Mouse (Mus musculus): ENCODE results near the gene Cd320. TPM values are rescaled to one million over a fixed set of nuclear protein-coding genes. Genes with fewer than 3 reads are reported as not detected.
"Not testable (repeated sequence)": the region's sequence is repeated elsewhere in the genome, so short reads cannot be mapped to it uniquely, and the experiment has no call there.

Cd320 gene
- polyA plus RNA-seq, 1 experiment from 2014 or later, result 91.8 TPM

DNA sequence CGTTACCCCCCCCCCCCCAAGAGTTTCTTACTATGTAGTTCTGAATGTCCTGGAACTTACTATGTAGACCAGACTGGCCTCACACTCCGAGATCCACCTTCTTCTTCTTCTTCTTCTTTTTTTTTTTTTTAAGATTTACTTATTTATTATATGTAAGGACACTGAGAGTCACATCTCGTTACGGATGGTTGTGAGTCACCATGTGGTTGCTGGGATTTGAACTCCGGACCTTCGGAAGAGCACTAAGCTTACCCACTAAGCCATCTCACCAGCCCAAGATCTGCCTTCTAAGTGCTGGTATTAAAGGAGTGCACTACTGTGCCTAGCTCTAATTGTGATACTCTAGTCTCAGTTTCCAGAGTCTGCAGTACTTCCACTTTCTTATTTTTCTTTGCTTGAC is 27.5 kb upstream of the Cd320 start:
- DNase-seq (ENCODE audit: low spot score), result no peak
- no peak overlapping the region for H3K27ac ChIP-seq
- no peak overlapping the region for H3K4me3 ChIP-seq
- WGBS, result 90% methylated on average over 6 of the region's 6 CpGs
- H3K9me3 ChIP-seq, result no peaks in the 10 kb centered on the region
- H3K4me1 ChIP-seq (replicated peaks), result peaks cover 42% of the 10 kb centered on the region
- H3K27me3 ChIP-seq (ENCODE audit: insufficient read depth, poor library complexity, severe bottlenecking), result peaks cover 22% of the 10 kb centered on the region
- H3K36me3 ChIP-seq, result peaks cover 27% of the 10 kb centered on the region

DNA sequence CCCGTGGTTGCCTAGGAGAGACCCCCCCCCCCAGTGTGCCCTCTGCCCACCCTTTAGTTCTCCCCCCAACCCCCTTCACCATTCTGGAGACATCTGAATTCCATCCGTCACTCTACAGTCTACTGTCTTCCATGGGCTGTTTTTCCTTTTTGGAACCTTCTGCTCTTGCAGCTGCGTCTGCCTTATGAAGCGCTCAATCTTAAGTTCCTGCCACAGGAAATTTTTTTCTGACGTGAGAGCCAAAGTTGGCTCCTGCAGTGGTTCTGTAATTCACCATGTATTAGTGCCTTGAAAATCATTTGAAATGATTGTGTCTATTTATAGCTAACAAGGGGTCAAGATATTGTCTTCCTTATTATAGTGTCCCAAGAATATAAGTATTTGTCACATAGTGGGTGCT is 26.3 kb upstream of the Cd320 start:
- peaks cover 39% of the 10 kb centered on the region for H3K36me3 ChIP-seq
- no peaks in the 10 kb centered on the region for H3K9me3 ChIP-seq
- H3K4me1 ChIP-seq (replicated peaks), result peaks cover 37% of the 10 kb centered on the region
- peaks cover 10% of the 10 kb centered on the region; the same call in 1 of the 2 replicates for H3K27me3 ChIP-seq (ENCODE audit: insufficient read depth, poor library complexity, severe bottlenecking)
- WGBS, result 77% methylated on average over 5 of the region's 5 CpGs
- peak overlapping the region; percentile 93; the same call in 1 of the 2 replicates for H3K27ac ChIP-seq
- no peak for DNase-seq (ENCODE audit: low spot score)
- peak overlapping the region; percentile 60 for H3K4me3 ChIP-seq

DNA sequence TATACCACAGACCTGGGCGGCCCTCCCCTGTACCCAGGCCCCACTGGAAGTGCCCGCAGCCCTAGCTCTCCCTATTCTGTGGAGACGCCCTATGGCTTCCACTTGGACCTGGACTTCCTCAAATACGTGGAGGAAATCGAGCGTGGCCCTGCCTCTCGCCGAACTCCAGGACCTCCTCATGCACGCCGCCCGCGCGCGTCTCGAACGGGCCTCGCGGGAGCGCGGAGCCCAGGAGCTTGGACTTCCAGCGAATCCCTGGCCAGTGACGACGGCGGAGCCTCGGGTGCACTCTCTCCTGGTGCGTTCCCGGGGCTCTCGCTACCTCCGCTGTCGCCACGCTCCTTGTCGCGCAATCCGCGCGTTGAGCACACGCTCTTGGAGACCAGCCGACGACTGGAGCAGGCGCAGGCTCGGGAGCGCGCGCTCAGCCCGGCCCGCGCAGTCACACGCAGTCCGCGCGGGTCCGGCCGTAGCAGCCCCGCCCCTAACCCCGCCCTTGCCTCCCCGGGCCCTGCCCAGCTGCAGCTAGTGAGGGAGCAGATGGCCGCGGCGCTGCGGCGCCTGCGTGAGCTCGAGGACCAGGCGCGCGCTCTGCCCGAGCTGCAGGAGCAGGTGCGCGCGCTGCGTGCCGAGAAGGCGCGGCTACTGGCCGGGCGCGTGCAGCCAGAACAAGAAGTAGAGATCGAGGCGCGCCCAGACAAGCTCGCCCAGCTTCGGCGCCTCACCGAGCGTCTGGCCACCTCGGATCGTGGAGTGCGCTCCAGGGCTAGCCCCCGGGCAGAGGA is 25.5 kb upstream of the Cd320 start:
- H3K27me3 ChIP-seq (ENCODE audit: insufficient read depth, poor library complexity, severe bottlenecking), result peaks cover 3% of the 10 kb centered on the region; the same call in 1 of the 2 replicates
- H3K27ac ChIP-seq, result peak overlapping the region; percentile 93
- no peaks in the 10 kb centered on the region for H3K9me3 ChIP-seq
- H3K4me1 ChIP-seq (replicated peaks), result peaks cover 44% of the 10 kb centered on the region
- WGBS, result under 1% methylated on average over 89 of the region's 89 CpGs
- H3K36me3 ChIP-seq, result peaks cover 46% of the 10 kb centered on the region
- DNase-seq (ENCODE audit: low spot score), result peak; percentile 96
- H3K4me3 ChIP-seq, result peak overlapping the region; percentile 60

DNA sequence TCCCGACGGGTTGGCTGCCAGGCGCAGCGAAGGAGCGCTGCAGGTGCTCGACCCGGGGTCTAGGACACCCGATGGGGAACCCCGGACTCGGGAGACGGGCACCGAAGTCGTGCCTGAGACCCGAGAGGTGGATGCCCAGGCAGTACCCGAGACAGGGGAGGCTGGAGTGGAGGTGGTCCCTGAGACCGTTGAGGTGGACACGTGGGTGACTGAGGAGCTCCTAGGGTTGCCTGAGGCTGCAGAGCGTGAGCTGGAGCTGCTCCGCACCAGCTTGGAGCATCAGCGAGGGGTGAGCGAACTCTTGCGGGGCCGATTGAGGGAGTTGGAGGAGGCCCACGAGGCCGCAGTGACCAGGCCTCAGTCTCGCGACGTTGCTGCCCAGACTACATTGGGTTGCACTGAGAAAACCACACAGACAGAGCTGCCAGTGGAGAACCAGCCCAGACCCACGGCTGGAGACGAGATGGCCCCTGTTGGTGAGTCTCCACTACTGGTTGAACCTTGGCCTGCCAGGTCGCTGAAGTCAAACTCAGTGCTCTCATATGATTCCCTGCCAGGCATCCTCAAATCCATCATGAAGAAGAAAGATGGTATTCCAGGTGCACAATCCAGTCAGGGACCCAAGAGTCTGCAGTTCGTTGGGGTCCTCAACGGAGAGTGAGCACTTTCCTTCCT is 24.8 kb upstream of the Cd320 start:
- WGBS, result 23% methylated on average over 33 of the region's 33 CpGs
- peaks cover 49% of the 10 kb centered on the region for H3K4me1 ChIP-seq (replicated peaks)
- H3K36me3 ChIP-seq, result peaks cover 54% of the 10 kb centered on the region
- peak overlapping the region; percentile 60 for H3K4me3 ChIP-seq
- DNase-seq (ENCODE audit: low spot score), result no peak
- peak overlapping the region; percentile 93 for H3K27ac ChIP-seq
- no peaks in the 10 kb centered on the region for H3K9me3 ChIP-seq
- H3K27me3 ChIP-seq (ENCODE audit: insufficient read depth, poor library complexity, severe bottlenecking), result no peaks in the 10 kb centered on the region

DNA sequence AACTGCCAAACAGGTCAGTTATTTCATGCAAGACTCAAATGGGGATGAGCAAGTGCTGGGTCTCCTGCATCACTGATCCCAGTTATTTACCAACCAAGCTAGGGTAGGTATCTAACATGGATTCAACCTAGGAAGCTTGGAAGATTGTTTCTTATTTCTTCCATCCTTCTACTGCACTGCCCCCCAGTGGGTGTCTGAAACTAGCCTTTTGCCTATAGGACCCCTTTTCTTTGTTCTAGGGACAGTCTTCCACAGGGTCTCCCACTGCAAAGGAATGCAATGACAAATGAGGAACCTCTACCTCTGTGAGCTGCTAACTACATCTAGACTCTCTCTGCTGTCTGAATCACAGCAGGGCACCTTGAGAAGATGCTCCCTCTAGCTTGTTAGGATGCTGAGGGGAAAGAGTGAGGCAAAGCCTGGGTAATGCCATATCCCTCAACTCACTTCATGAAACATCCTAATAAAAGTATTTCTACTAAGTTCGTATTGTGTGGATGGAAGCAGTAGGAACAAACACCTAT is 20.4 kb upstream of the Cd320 start:
- Histone ChIP-seq H3K27ac (0 out of 2 replicates have a peak overlapping the region, but pooled peaks have one; percentile 2), H3K36me3 (peaks cover 63% of the 10 kb centered on the region), H3K4me1 (replicated peaks) (peaks cover 55% of the 10 kb centered on the region)

DNA sequence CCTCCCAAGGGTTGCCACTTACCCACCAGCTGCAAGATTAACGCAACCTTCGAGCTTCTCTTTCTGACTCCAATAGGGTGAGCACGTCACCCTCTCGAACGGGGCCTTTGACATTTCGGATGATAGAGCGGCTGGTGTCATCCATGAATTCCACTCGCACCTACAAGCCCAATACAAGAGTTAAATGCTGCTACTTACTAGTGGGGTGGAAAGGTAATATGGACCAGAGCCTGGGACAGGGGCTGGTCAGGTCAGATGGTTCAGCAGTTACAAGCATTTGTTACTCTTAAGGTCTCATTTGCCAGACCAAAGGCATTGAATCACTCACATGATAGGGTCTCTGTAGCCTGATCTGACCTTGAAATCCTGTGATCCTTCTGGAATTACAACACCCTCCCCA is 19.7 kb upstream of the Cd320 start:
- H3K36me3 ChIP-seq, result peaks cover 65% of the 10 kb centered on the region
- not testable (repeated sequence) for H3K27me3 ChIP-seq (ENCODE audit: insufficient read depth, poor library complexity, severe bottlenecking); DNase-seq (ENCODE audit: low spot score); H3K9me3 ChIP-seq
- H3K27ac ChIP-seq, result peak overlapping the region; percentile 93
- H3K4me3 ChIP-seq, result peak overlapping the region; percentile 85
- 83% methylated on average over 8 of the region's 8 CpGs for WGBS
- peaks cover 48% of the 10 kb centered on the region for H3K4me1 ChIP-seq (replicated peaks)

More for the DNA sequence above, 20.4 kb upstream of the Cd320 start:
- Histone ChIP-seq H3K27me3 (ENCODE audit: insufficient read depth, poor library complexity, severe bottlenecking) (no peaks in the 10 kb centered on the region), H3K4me3 (peak overlapping the region; percentile 85; the same call in 1 of the 2 replicates), H3K9me3 (no peaks in the 10 kb centered on the region)
- WGBS, result 83% methylated on average over 1 of the region's 1 CpGs
- DNase-seq (ENCODE audit: low spot score), result no peak

DNA sequence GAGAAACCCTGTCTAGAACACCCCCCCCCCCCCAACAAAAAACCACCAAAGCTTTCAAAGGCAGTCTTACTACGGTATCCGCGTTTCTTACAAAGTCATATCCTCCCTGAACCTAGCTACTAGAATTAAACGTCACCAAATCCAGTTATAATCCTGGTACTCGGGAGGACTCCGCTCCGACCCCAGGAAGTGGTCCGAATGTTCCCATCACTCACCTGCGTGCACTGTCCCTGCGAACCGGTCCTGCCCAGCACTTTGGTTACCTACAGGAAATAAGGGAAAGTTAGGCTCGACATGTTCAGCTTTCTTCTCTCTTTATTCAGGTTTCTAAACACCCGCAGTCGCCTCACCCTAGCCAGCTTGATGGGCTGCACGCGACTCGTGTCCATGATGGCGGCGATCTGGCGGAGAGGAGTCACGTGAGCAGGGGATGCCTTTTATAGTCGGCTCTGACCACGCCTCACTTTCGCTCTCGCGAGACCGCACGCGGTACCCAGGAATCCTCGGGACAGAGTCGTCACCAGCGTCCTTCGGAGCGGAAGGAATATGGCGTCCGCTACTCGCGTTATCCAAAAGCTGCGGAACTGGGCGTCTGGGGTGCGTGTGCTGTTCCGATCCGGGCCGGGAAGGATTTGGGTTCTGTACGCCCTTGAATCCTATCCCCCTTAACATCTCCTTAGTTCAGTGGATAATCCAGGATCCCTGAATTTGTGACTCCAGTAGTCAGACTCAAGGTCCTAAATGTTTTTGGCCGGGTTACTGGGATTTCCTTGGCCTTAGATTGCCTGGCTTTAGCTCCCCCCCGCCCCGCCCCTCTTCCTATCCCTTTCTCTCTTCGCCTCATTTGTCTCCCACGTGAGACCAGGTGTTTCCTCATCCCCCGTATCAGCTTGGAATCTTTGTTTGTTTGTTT is 18.6 kb upstream of the Cd320 start, which contains the start of the genes Rps28 and Ndufa7:
TSS of gene Rps28 (minus strand) at position 479 of the 913 bp plus-strand sequence.
TSS of gene Ndufa7 (plus strand) at position 489 of the 913 bp plus-strand sequence.
- Histone ChIP-seq H3K9me3 (no peaks in the 10 kb centered on the region), H3K4me3 (peak within 1 kb of the TSS; percentile 85), H3K36me3 (peaks cover 65% of the 10 kb centered on the region), H3K27me3 (ENCODE audit: insufficient read depth, poor library complexity, severe bottlenecking) (no peaks in the 10 kb centered on the region), H3K27ac (peak within 1 kb of the TSS; percentile 93), H3K4me1 (replicated peaks) (peaks cover 37% of the 10 kb centered on the region)
- DNase-seq (ENCODE audit: low spot score), result peak; percentile 99
- under 1% methylated on average over 51 of the region's 51 CpGs for WGBS

DNA sequence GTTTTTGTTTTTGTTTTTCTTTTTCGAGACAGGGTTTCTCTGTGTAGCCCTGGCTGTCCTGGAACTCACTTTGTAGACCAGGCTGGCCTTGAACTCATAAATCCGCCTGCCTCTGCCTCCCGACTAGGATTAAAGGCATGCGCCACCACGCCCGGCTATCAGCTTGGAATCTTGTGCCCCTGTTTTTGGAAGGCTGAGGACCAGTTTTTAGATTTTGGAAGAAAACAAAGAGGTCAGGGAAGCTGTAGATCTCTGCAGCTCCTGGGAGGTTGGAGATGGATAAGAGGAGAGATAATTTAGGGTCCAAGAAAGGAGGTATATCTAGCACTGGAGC is 17.9 kb upstream of the Cd320 start:
- not testable (repeated sequence) for H3K9me3 ChIP-seq; H3K27me3 ChIP-seq (ENCODE audit: insufficient read depth, poor library complexity, severe bottlenecking); DNase-seq (ENCODE audit: low spot score)
- 9% methylated on average over 6 of the region's 6 CpGs for whole genome bisulfite sequencing
- Histone ChIP-seq H3K36me3 (peaks cover 65% of the 10 kb centered on the region), H3K27ac (peak overlapping the region; percentile 93), H3K4me1 (replicated peaks) (peaks cover 35% of the 10 kb centered on the region), H3K4me3 (peak overlapping the region; percentile 85)

DNA sequence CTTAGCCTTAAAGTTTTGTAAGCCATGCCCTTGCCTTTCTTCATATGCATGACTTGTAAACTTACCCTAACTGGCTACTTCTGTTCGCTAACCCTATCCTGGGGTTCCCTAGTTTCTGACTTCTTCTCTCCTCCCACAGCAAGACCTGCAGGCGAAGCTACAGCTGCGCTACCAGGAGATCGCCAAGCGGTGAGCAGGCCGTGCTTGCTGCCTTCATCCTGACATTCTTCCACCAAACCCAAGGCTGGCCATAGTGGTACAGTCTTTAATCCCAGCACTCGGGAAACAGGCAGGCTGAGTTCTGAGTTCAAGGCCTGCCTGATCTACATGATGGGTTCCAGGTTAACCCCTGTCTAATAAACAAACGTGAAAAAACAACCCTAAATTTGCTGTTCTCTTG is 17.4 kb upstream of the Cd320 start:
- no peak for DNase-seq (ENCODE audit: low spot score)
- peaks cover 35% of the 10 kb centered on the region for H3K4me1 ChIP-seq (replicated peaks)
- peaks cover 65% of the 10 kb centered on the region for H3K36me3 ChIP-seq
- no peaks in the 10 kb centered on the region for H3K27me3 ChIP-seq (ENCODE audit: insufficient read depth, poor library complexity, severe bottlenecking)
- no peaks in the 10 kb centered on the region for H3K9me3 ChIP-seq
- peak overlapping the region; percentile 93; the same call in 1 of the 2 replicates for H3K27ac ChIP-seq
- peak overlapping the region; percentile 85 for H3K4me3 ChIP-seq
- WGBS, result 88% methylated on average over 8 of the region's 8 CpGs

DNA sequence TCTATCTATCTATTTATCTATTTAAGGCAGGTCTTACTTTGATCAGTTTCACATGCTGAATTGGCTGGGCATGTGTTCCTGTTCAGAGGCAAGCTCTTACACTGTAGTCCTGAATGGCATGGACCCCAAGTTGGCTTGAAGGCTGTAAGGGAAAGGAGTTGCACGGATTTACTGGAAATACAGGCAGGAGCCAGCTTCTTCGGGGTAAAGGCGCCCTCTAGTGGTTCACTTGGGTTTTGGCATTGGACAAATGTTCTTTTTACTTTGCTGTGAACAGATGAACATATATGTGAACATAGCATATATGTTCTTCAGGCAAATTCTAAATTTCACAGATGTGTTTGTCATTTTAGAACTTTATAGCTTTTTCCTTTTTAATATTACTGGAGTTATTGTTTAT is 16.0 kb upstream of the Cd320 start:
- peaks cover 65% of the 10 kb centered on the region for H3K36me3 ChIP-seq
- no peaks in the 10 kb centered on the region for H3K9me3 ChIP-seq
- under 1% methylated on average over 3 of the region's 3 CpGs for WGBS
- no peaks in the 10 kb centered on the region for H3K27me3 ChIP-seq (ENCODE audit: insufficient read depth, poor library complexity, severe bottlenecking)
- peak; percentile 77 for DNase-seq (ENCODE audit: low spot score)
- peaks cover 28% of the 10 kb centered on the region for H3K4me1 ChIP-seq (replicated peaks)
- H3K4me3 ChIP-seq, result no peak overlapping the region
- H3K27ac ChIP-seq, result no peak overlapping the region

DNA sequence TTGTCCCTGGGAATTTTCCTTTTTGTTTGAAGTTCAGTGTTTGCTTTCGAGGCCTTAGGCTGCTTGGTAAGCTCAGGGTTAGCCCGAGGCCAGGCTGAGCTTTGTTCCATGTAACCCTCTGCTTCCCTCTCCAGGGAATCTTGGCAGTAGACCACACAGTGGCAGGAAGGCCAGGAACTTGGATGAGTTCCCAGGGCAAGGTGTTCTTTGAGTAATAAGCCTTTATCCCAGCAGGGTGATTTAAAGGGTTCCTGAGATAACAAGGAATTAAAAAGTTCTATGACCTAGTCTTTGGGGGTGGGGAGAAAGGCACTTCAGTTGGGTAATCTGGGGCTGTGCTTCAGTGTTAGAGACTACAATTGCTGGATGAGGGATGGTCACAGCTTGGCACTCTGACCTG is 14.0 kb upstream of the Cd320 start:
- no peak for DNase-seq (ENCODE audit: low spot score)
- peaks cover 10% of the 10 kb centered on the region for H3K4me1 ChIP-seq (replicated peaks)
- WGBS, result 85% methylated on average over 2 of the region's 2 CpGs
- H3K27ac ChIP-seq, result no peak overlapping the region
- H3K36me3 ChIP-seq, result peaks cover 68% of the 10 kb centered on the region
- H3K9me3 ChIP-seq, result no peaks in the 10 kb centered on the region
- no peaks in the 10 kb centered on the region for H3K27me3 ChIP-seq (ENCODE audit: insufficient read depth, poor library complexity, severe bottlenecking)
- H3K4me3 ChIP-seq, result no peak overlapping the region

DNA sequence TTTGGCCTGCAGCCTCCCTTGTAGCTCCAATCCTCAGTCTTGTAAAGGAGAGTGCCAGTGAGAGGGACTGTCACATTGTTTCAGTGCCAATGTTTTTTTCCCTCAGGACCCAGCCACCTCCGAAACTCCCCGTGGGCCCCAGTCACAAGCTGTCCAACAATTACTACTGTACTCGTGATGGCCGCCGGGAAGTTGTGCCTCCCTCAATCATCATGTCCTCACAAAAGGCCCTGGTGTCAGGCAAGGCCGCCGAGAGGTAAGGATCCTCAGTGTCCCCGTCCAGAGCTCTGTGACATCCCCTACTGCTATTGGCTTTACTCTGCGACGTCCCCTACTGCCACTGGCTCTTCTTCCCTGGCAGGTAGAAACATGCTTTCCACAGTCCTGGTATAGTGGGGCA is 13.3 kb upstream of the Cd320 start:
- WGBS, result 92% methylated on average over 10 of the region's 10 CpGs
- H3K27me3 ChIP-seq (ENCODE audit: insufficient read depth, poor library complexity, severe bottlenecking), result no peaks in the 10 kb centered on the region
- DNase-seq (ENCODE audit: low spot score), result no peak
- no peaks in the 10 kb centered on the region for H3K9me3 ChIP-seq
- H3K27ac ChIP-seq, result no peak overlapping the region
- H3K4me1 ChIP-seq (replicated peaks), result peaks cover 10% of the 10 kb centered on the region
- H3K4me3 ChIP-seq, result no peak overlapping the region
- peaks cover 74% of the 10 kb centered on the region for H3K36me3 ChIP-seq
